Mouse (Mus musculus): ENCODE data around the gene Olfr1383. TPM values are rescaled to one million over a fixed set of nuclear protein-coding genes. Genes with fewer than 3 reads are reported as not detected.

Gene Olfr1383
- polyA plus RNA-seq (2014; fragmentation: Illumina TruSeq; extraction: RNeasy Lipid Tissue Mini Kit (QIAGEN cat#74804); ENCODE audit: insufficient read depth, low read depth, low replicate concordance): not detected

GRCm38 (mm10) chr11:49519348-49519747, at the start of gene Olfr1383:
Olfr1383 (plus strand) TSS chr11:49519648.

GRCm38 (mm10) chr11:49488770-49489169, 30.7 kb upstream of the Olfr1383 start, which contains the start of gene Olfr1385:
Olfr1385 (plus strand) TSS chr11:49489070.

GRCm38 (mm10) chr11:49527947-49528346, 8.5 kb downstream of the Olfr1383 start, which contains the start of gene Olfr1382:
Olfr1382 (plus strand) TSS chr11:49528247.

GRCm38 (mm10) chr11:49543149-49543548, 23.7 kb downstream of the Olfr1383 start, which contains the start of gene Olfr1381:
Olfr1381 (plus strand) TSS chr11:49543449.

GRCm38 (mm10) chr11:49556578-49556977, 37.1 kb downstream of the Olfr1383 start, which contains the start of gene Olfr1380:
Olfr1380 (plus strand) TSS chr11:49556878.

Other genes with a start within 250 kb of the Olfr1383 start
- not detected for gene Olfr1393, start 241.3 kb upstream of the Olfr1383 start, polyA plus RNA-seq (2014; fragmentation: Illumina TruSeq; extraction: RNeasy Lipid Tissue Mini Kit (QIAGEN cat#74804); ENCODE audit: insufficient read depth, low read depth, low replicate concordance)
- gene Olfr1392, start 234.4 kb upstream of the Olfr1383 start, polyA plus RNA-seq (2014; fragmentation: Illumina TruSeq; extraction: RNeasy Lipid Tissue Mini Kit (QIAGEN cat#74804); ENCODE audit: insufficient read depth, low read depth, low replicate concordance): not detected
- not detected for gene Olfr10, start 214.9 kb upstream of the Olfr1383 start, polyA plus RNA-seq (2014; fragmentation: Illumina TruSeq; extraction: RNeasy Lipid Tissue Mini Kit (QIAGEN cat#74804); ENCODE audit: insufficient read depth, low read depth, low replicate concordance)
- not detected for gene Olfr1391, start 196.9 kb upstream of the Olfr1383 start, polyA plus RNA-seq (2014; fragmentation: Illumina TruSeq; extraction: RNeasy Lipid Tissue Mini Kit (QIAGEN cat#74804); ENCODE audit: insufficient read depth, low read depth, low replicate concordance)
- not detected for gene Olfr1390, start 184.5 kb upstream of the Olfr1383 start, polyA plus RNA-seq (2014; fragmentation: Illumina TruSeq; extraction: RNeasy Lipid Tissue Mini Kit (QIAGEN cat#74804); ENCODE audit: insufficient read depth, low read depth, low replicate concordance)
- gene Olfr1389, start 96.6 kb upstream of the Olfr1383 start, polyA plus RNA-seq (2014; fragmentation: Illumina TruSeq; extraction: RNeasy Lipid Tissue Mini Kit (QIAGEN cat#74804); ENCODE audit: insufficient read depth, low read depth, low replicate concordance): not detected
- gene Olfr1388, start 83.0 kb upstream of the Olfr1383 start, polyA plus RNA-seq (2014; fragmentation: Illumina TruSeq; extraction: RNeasy Lipid Tissue Mini Kit (QIAGEN cat#74804); ENCODE audit: insufficient read depth, low read depth, low replicate concordance): not detected
- not detected for gene Olfr1387, start 64.3 kb upstream of the Olfr1383 start, polyA plus RNA-seq (2014; fragmentation: Illumina TruSeq; extraction: RNeasy Lipid Tissue Mini Kit (QIAGEN cat#74804); ENCODE audit: insufficient read depth, low read depth, low replicate concordance)
- not detected for gene Olfr1386, start 54.6 kb upstream of the Olfr1383 start, polyA plus RNA-seq (2014; fragmentation: Illumina TruSeq; extraction: RNeasy Lipid Tissue Mini Kit (QIAGEN cat#74804); ENCODE audit: insufficient read depth, low read depth, low replicate concordance)
- gene Olfr1385, start 30.6 kb upstream of the Olfr1383 start, polyA plus RNA-seq (2014; fragmentation: Illumina TruSeq; extraction: RNeasy Lipid Tissue Mini Kit (QIAGEN cat#74804); ENCODE audit: insufficient read depth, low read depth, low replicate concordance): not detected
- gene Olfr1384, start 12.9 kb upstream of the Olfr1383 start, polyA plus RNA-seq (2014; fragmentation: Illumina TruSeq; extraction: RNeasy Lipid Tissue Mini Kit (QIAGEN cat#74804); ENCODE audit: insufficient read depth, low read depth, low replicate concordance): not detected
- not detected for gene Olfr1382, start 8.6 kb downstream of the Olfr1383 start, polyA plus RNA-seq (2014; fragmentation: Illumina TruSeq; extraction: RNeasy Lipid Tissue Mini Kit (QIAGEN cat#74804); ENCODE audit: insufficient read depth, low read depth, low replicate concordance)
- gene Olfr1381, start 23.8 kb downstream of the Olfr1383 start, polyA plus RNA-seq (2014; fragmentation: Illumina TruSeq; extraction: RNeasy Lipid Tissue Mini Kit (QIAGEN cat#74804); ENCODE audit: insufficient read depth, low read depth, low replicate concordance): not detected
- gene Olfr1380, start 37.2 kb downstream of the Olfr1383 start, polyA plus RNA-seq (2014; fragmentation: Illumina TruSeq; extraction: RNeasy Lipid Tissue Mini Kit (QIAGEN cat#74804); ENCODE audit: insufficient read depth, low read depth, low replicate concordance): not detected
- 7.2 TPM for gene Flt4, start 89.6 kb downstream of the Olfr1383 start, polyA plus RNA-seq (2014; fragmentation: Illumina TruSeq; extraction: RNeasy Lipid Tissue Mini Kit (QIAGEN cat#74804); ENCODE audit: insufficient read depth, low read depth, low replicate concordance)
- 1,932 TPM for gene Scgb3a1, start 144.0 kb downstream of the Olfr1383 start, polyA plus RNA-seq (2014; fragmentation: Illumina TruSeq; extraction: RNeasy Lipid Tissue Mini Kit (QIAGEN cat#74804); ENCODE audit: insufficient read depth, low read depth, low replicate concordance)
- gene Cnot6, start 193.1 kb downstream of the Olfr1383 start, polyA plus RNA-seq (2014; fragmentation: Illumina TruSeq; extraction: RNeasy Lipid Tissue Mini Kit (QIAGEN cat#74804); ENCODE audit: insufficient read depth, low read depth, low replicate concordance): 18.5 TPM

All from lung, adult 10 weeks (tissue).